Mouse (Mus musculus): ENCODE results near the gene Zscan20. TPM values are rescaled to one million over a fixed set of nuclear protein-coding genes. Genes with fewer than 3 reads are reported as not detected.

Zscan20 gene
- 2.1 and 2.4 TPM in 2 replicates for polyA plus RNA-seq (2012; rRNA removed)

GRCm38 (mm10) chr4:128609925-128610402, at the start of gene Zscan20:
TSS of gene Zscan20 (minus strand) at chr4:128610098.
- peak; percentile 79 for DNase-seq (ENCODE audit: low read depth)

DNA sequence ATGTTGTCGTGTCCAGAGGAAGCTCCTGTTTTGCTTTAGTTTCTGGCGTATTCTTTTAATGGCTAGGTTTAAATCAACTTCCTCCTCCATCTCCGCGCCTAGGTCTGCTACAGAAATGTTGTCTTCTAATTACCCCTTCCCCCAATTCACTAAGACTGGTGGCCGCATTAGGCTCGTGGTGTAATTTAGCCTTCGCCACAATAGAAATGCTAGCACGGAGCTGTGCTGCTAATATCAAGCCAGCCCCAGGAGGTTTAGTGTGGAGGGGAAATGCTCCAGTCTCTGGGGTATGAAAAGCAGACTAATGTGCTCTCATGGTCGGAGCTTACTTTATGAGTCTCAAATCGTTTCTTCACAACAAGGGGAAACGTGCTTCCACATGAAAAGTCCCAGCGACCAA, 45.5 kb upstream of the Zscan20 start:
- DNase-seq (ENCODE audit: low read depth): no peak

GRCm38 (mm10) chr4:128654505-128655381, 44.8 kb upstream of the Zscan20 start, which contains the start of gene Phc2:
TSS of gene Phc2 (plus strand) at chr4:128654702.
- DNase-seq (ENCODE audit: low read depth): peak; percentile 57

DNA sequence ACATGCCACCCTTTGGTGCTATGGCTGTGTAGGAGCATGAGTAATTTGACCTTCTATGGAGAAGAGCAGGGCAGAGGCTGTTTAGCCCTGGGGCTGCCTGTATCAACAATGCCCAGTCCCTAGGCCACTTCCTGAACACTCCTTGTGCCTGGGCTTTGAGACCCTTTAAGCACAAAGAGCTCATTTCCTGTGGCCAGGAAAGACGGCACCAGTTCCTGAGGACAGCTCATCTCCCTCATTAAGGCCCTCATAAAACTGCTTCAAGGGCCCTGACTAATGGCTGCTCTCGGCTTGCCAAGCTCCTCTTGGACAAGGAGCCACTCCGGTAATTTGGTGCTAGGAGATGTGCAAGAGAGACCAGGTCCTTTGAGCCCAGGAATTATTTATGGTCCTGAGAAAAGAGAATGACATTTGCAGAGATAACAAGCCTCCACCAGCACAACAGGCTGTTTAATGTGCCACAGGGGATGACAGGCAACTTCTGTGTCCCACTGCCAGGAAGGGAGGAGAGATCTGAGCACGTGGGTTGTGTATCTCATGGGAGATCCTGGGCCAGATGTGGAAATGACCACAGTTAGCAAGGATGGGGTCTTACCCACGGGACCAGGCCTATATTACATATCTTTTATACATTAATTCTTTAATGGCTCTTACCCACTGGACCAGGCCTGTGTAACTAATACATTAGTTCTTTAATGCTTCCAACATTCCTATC, 42.8 kb upstream of the Zscan20 start:
- no peak for DNase-seq (ENCODE audit: low read depth)

DNA sequence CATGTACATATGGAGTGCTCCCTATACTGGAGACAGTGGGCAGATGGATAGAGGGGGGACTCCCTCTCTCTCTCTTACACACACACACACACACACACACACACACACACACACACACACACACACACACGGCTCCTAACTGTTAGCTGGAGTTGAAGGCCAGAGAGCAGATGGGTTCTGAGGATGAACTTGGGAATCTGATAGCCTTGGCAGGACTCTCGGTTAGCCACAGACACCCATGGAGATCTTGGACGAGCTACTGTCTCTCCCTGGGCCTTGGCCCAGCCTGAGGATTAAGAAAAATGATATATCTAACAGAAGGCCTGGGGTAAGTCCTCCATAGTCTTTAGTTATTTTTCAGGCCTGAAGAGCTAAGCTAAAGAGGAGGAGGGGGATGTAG, 41.6 kb upstream of the Zscan20 start:
- DNase-seq (ENCODE audit: low read depth): no peak

- no peak for DNase-seq (ENCODE audit: low read depth)
These were observed 38.8 kb upstream of the Zscan20 start for GRCm38 (mm10) chr4:128648567-128649255.

DNA sequence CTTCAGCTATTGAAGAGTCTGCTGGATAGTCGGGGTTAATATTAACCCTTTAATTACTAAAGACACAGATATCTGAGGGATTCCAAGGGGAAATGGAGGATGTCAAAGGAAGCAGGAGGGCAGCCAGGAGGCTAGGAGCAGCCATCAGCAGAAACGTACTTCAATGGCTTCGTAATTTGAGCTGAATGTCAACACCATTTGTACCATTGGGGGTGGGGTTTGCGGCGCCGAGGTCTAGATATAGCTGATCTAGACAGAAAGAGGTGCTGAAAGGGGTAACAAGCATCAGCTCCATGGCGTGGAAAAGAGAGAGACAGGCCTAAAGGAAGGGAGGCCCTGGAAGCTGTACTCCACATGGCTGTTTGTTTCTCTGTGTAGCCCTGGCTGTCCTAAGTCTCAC, 36.9 kb upstream of the Zscan20 start:
- no peak for DNase-seq (ENCODE audit: low read depth)

DNA sequence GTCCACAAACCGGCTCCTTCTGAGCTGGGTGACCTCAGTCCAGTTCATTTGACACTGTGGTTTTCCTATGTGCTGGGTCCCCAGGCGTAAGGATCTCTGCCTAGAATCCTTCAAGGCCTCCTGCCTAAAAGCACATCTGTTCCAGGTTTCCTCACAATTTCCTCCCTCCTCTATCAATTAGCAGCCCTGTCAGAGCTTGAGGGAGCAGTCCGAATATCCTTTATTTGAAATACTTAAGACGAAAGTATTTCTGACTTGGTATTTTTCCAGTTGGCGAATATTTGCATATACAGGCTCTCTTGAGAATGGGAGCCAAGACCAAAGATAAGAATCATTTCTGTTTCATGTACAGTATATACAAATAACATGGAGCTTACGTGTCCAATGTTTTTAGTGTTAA, 36.0 kb upstream of the Zscan20 start:
- no peak for DNase-seq (ENCODE audit: low read depth)

GRCm38 (mm10) chr4:128641766-128642717, 32.1 kb upstream of the Zscan20 start:
- no peak for DNase-seq (ENCODE audit: low read depth)

GRCm38 (mm10) chr4:128638265-128638923, 28.5 kb upstream of the Zscan20 start:
- no peak for DNase-seq (ENCODE audit: low read depth)

DNA sequence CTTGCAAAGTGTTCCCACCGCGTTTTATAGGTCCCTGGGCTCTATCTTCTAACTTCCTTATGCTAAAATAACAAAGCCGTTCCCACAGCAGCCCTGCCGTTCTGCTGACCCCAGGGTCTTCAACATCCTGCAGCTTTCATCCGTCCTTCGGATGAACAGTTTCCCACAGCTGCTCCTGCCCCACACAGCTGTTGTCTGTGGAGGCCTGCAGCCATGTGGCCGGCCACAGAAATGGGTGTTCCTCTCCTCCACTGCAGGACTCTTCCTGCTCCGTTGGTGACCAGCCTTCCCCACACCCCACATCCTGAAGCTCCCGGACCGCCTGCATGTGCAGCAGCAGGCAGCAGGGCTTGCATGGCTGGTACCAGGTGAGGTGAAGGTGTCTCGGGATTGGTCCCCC, 27.4 kb upstream of the Zscan20 start:
- no peak for DNase-seq (ENCODE audit: low read depth)

DNA sequence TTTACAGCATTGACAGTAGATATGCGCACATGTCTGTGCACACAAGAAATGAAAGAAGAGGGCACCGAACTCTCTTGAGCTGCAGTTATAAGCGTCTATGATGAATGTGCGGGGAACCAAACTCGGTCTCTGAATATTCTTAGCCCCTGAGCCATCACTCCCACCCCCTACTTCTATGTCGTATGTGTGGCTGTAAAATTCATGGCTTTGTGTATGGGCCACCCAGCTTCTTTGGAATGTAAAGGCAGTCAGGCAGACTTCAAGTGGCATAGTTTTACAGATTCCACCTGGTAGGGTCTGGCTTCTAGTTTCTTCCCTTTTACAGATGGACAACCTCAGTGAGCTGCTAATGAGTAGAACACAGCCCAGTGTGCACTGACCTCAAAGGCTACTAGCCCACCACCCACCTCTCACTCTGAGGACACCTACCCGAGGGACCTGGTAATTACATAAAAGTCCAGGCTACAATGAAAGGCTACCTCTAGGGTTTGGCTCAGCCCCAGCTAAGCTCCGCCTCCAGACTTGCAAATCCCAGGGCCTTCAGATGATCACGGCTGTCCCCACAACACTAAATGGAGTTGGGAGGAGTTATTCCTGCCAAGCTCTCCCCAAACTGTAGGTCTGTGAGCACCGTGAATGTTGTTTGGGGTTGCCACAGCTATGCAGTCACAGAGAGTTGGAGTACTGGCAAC, 26.1 kb upstream of the Zscan20 start:
- no peak for DNase-seq (ENCODE audit: low read depth)

DNA sequence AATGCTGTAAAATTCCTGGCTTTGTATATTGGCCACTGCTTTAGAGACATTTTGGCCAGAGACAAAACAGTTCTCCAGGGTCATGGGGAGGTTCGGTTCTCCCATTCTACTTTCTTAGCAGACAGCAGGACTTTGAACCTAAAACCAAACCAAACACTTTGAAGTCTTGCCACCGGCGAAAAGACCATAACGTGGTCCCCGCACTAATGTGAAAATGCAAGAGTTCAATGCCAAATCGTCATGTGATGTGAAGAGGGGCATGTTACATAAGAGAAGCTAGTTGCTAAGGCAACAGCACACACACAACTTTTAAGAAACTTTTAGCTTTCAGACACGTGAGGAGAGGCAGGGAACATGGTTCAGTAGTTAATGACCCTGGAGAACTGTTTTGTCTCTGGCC, 25.6 kb upstream of the Zscan20 start:
- no peak for DNase-seq (ENCODE audit: low read depth)

- no peak for DNase-seq (ENCODE audit: low read depth)
These were observed 11.2 kb upstream of the Zscan20 start for GRCm38 (mm10) chr4:128621109-128621508.

- DNase-seq (ENCODE audit: low read depth): no peak
These were observed 10.7 kb upstream of the Zscan20 start for GRCm38 (mm10) chr4:128620572-128620971.

DNA sequence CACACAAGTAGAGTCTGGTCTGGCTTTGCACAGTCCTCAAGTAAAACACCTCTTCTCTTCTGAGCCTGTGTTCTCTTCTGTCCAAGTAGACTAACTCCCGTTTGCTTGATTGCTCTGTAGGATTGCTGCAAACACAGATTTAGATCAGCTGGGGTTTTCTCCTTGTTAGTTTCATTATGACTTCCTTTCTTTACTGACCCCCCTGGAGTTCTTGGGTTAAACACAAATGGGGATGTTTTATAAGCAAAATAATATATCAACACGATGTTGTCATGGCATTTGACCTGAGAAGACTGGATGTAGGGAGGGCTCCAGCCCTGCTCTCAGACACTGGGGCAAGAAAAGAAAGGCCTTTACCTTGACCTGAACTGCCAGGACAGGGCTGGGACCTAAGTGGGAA, 9.1 kb upstream of the Zscan20 start:
- DNase-seq (ENCODE audit: low read depth): no peak

DNA sequence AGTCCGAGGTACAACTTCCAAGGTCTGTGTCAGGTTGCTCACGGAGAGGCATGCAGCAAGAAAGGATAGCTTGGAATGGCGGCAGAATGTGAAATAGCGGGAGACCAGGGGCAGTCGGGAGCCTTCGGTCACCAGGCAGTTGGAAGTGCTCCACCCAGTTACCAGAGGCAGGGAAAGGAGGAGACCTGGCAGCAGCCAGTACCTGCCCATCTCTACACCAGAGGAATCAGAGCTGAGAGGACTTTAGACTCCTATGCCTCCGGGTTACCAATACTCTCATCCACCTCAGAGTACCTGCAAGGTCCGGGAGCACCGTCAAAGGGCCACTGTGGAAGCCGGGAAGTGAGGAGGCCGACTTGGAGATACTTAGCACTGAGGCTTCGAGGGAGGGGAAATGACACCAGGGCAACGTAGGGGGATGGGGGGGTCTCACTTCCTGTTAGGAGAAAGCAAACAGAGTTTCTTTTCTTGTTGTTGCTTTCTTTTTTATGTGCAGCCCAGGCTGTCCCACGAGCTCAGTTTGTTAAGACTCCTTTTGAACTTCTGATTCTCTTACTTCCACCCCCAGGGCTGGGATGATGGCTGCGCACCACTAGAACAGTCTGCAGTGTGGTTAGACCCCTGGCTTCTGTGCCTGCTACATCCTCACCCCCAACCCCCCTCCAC, 8.5 kb upstream of the Zscan20 start, which contains the start of gene Tlr12:
TSS of gene Tlr12 (minus strand) at position 374 of the 666 bp plus-strand sequence.
- DNase-seq (ENCODE audit: low read depth): no peak

GRCm38 (mm10) chr4:128617363-128618120, 7.6 kb upstream of the Zscan20 start:
- no peak for DNase-seq (ENCODE audit: low read depth)
